Mouse (Mus musculus) cortical plate, adult 2 months (tissue): ENCODE results near the gene LTO1. TPM values are rescaled to one million over a fixed set of nuclear protein-coding genes. Genes with fewer than 3 reads are reported as not detected.
"Not testable (repeated sequence)": the region's sequence is repeated elsewhere in the genome, so short reads cannot be mapped to it uniquely, and the experiment has no call there.

Experiments
- H3K27ac ChIP-seq: fragments of 200-500 bp; 2 replicates; pipeline ENCODE4 v1.5.1; 2012; ENCODE audit warnings: low read length, control low read depth, inconsistent platforms; ENCODE audit not compliant: insufficient read depth
- H3K4me1 ChIP-seq: fragments of 200-500 bp; 2 replicates; pipeline ENCODE4 v1.6.1; 2011; ENCODE audit warnings: low read length; ENCODE audit not compliant: control insufficient read depth, insufficient read depth
- H3K4me3 ChIP-seq: fragments of 200-500 bp; 2 replicates; pipeline ENCODE4 v1.5.1; 2011; ENCODE audit warnings: mild to moderate bottlenecking, low read length, control low read depth; ENCODE audit not compliant: insufficient read depth
- CTCF ChIP-seq: fragments of 200-500 bp; IDR thresholded peaks from 2 replicates; pipeline ENCODE4 v1.5.1; 2011; ENCODE audit warnings: mild to moderate bottlenecking, control low read depth, low read length; ENCODE audit not compliant: insufficient read depth; ENCODE audit errors: extremely low read depth
- POLR2A ChIP-seq: fragments of 200-500 bp; IDR thresholded peaks from 2 replicates; pipeline ENCODE4 v1.6.1; 2011; ENCODE audit warnings: mild to moderate bottlenecking, low read length, control low read depth; ENCODE audit not compliant: insufficient read depth; ENCODE audit errors: extremely low read depth
- polyA plus RNA-seq: library from polyadenylated mRNA; depleted of rRNA; stranded (reverse); fragments of >200 nt; gene quantifications from 2 replicates; pipeline ENCODE4 v1.2.3, GENCODE M21; 2012

Gene LTO1
- polyA plus RNA-seq, 1 experiment: 37.6 TPM

- no peaks in the 10 kb centered on the region; the same call in 1 of the 2 replicates for H3K4me1 ChIP-seq
- TF ChIP-seq CTCF: no peak
- no peak for TF ChIP-seq POLR2A
- no peak overlapping the region for H3K4me3 ChIP-seq
- H3K27ac ChIP-seq: no peak overlapping the region
Observed at GRCm38 (mm10) chr7:144891863-144892262, 23.0 kb upstream of the LTO1 start.

- H3K4me3 ChIP-seq: no peak overlapping the region
- TF ChIP-seq POLR2A (no peak), CTCF (no peak)
- H3K4me1 ChIP-seq: no peaks in the 10 kb centered on the region; the same call in 1 of the 2 replicates
- H3K27ac ChIP-seq: no peak overlapping the region
Observed at GRCm38 (mm10) chr7:144892322-144892721, 22.6 kb upstream of the LTO1 start.

GRCm38 (mm10) chr7:144894191-144894590 is 20.7 kb upstream of the LTO1 start:
- H3K4me3 ChIP-seq: no peak overlapping the region
- no peaks in the 10 kb centered on the region; the same call in 1 of the 2 replicates for H3K4me1 ChIP-seq
- TF ChIP-seq CTCF (0 out of 2 replicates have a peak, but pooled peaks have one; percentile 31), POLR2A (no peak)
- H3K27ac ChIP-seq: no peak overlapping the region

- no peak overlapping the region for H3K4me3 ChIP-seq
- no peak overlapping the region for H3K27ac ChIP-seq
- TF ChIP-seq CTCF (no peak), POLR2A (no peak)
- no peaks in the 10 kb centered on the region; the same call in 1 of the 2 replicates for H3K4me1 ChIP-seq
Observed at GRCm38 (mm10) chr7:144894706-144895105, 20.2 kb upstream of the LTO1 start.

GRCm38 (mm10) chr7:144895305-144896111 is 19.4 kb upstream of the LTO1 start:
- H3K27ac ChIP-seq: no peak overlapping the region
- peak overlapping the region; percentile 5; the same call in 1 of the 2 replicates for H3K4me3 ChIP-seq
- no peaks in the 10 kb centered on the region; the same call in 1 of the 2 replicates for H3K4me1 ChIP-seq
- TF ChIP-seq CTCF (peak; percentile 91), POLR2A (no peak)

- Histone ChIP-seq H3K4me1 (no peaks in the 10 kb centered on the region; the same call in 1 of the 2 replicates), H3K27ac (no peak within 1 kb of the TSS), H3K4me3 (peak within 1 kb of the TSS; percentile 16; the same call in 1 of the 2 replicates)
- TF ChIP-seq POLR2A (no peak), CTCF (no peak)
Observed at GRCm38 (mm10) chr7:144896294-144897218, 18.3 kb upstream of the LTO1 start, which contains the start of gene Fgf15. Fgf15 (plus strand) TSS chr7:144896531.

- no peak for TF ChIP-seq POLR2A
- H3K27ac ChIP-seq: no peak overlapping the region
- no peaks in the 10 kb centered on the region; the same call in 1 of the 2 replicates for H3K4me1 ChIP-seq
- H3K4me3 ChIP-seq: no peak overlapping the region
Observed at GRCm38 (mm10) chr7:144898506-144898905, 16.4 kb upstream of the LTO1 start.

- not testable (repeated sequence) for H3K27ac ChIP-seq, H3K4me1 ChIP-seq, H3K4me3 ChIP-seq
Observed at GRCm38 (mm10) chr7:144905514-144905913, 9.4 kb upstream of the LTO1 start.

GRCm38 (mm10) chr7:144906708-144907397 is 8.0 kb upstream of the LTO1 start:
- Histone ChIP-seq H3K4me1 (peaks cover 2% of the 10 kb centered on the region; the same call in 1 of the 2 replicates), H3K27ac (no peak overlapping the region), H3K4me3 (no peak overlapping the region)
- TF ChIP-seq CTCF (peak; percentile 73), POLR2A (no peak)
